Mouse (Mus musculus) myocyte (in vitro differentiated cells): ENCODE results near the gene E2f6. TPM values are rescaled to one million over a fixed set of nuclear protein-coding genes. Genes with fewer than 3 reads are reported as not detected.

Experiments used
- H3K27me3 ChIP-seq: one replicate; pipeline ENCODE4 v1.6.1; 2011; ENCODE audit not compliant: control insufficient read depth, insufficient read depth, insufficient read length
- H3K36me3 ChIP-seq: one replicate; pipeline ENCODE4 v1.6.1; 2011; ENCODE audit not compliant: control insufficient read depth, insufficient read depth
- H3K4me2 ChIP-seq: one replicate; pipeline ENCODE4 v1.6.1; 2011; ENCODE audit warnings: low read depth, control low read depth
- H3K4me3 ChIP-seq: one replicate; pipeline ENCODE4 v1.5.1; 2011; ENCODE audit warnings: mild to moderate bottlenecking, control low read depth, moderate library complexity
- H3K79me2 ChIP-seq: one replicate; pipeline ENCODE4 v1.6.1; 2011; ENCODE audit not compliant: control insufficient read depth, insufficient read depth
- H3ac ChIP-seq: one replicate; pipeline ENCODE4 v1.6.1; 2011; ENCODE audit not compliant: control insufficient read depth, insufficient read length
- CEBPB ChIP-seq: IDR thresholded peaks from 2 replicates; pipeline ENCODE4 v1.6.1; 2011; ENCODE audit warnings: mild to moderate bottlenecking, moderate library complexity; ENCODE audit not compliant: poor library complexity, insufficient read depth, severe bottlenecking
- E2F4 ChIP-seq: IDR thresholded peaks from one replicate; pipeline ENCODE4 v1.6.1; 2011; ENCODE audit warnings: mild to moderate bottlenecking, control low read depth, moderate library complexity; ENCODE audit not compliant: insufficient read depth
- MAX ChIP-seq: IDR thresholded peaks from one replicate; pipeline ENCODE4 v1.6.1; 2011; ENCODE audit warnings: low read depth, mild to moderate bottlenecking, control low read depth
- MYOD1 ChIP-seq, 3 experiments: IDR thresholded peaks; one replicate each; pipeline ENCODE4 v1.6.1; 2011; ENCODE audit warnings: control low read depth in 2 of 3, low read depth in 2 of 3, mild to moderate bottlenecking in 2 of 3, moderate library complexity in 1 of 3; ENCODE audit not compliant: insufficient read length in 2 of 3, control insufficient read depth in 1 of 3
- MYOG ChIP-seq, 3 experiments: IDR thresholded peaks; one replicate each; pipeline ENCODE4 v1.6.1; 2011; ENCODE audit warnings: control low read depth in 2 of 3, low read depth in 2 of 3, mild to moderate bottlenecking in 2 of 3; ENCODE audit not compliant: insufficient read length in 2 of 3, control insufficient read depth in 1 of 3, insufficient read depth in 1 of 3
- POLR2A ChIP-seq: IDR thresholded peaks from one replicate; pipeline ENCODE4 v1.6.1; 2011; ENCODE audit warnings: low read depth, mild to moderate bottlenecking, control low read depth, moderate library complexity; ENCODE audit not compliant: insufficient read length
- POLR2AphosphoS2 ChIP-seq: IDR thresholded peaks from one replicate; pipeline ENCODE4 v1.6.1; 2011; ENCODE audit warnings: low read depth, control low read depth; ENCODE audit not compliant: insufficient read length
- REST ChIP-seq: IDR thresholded peaks from one replicate; pipeline ENCODE4 v1.6.1; 2011; ENCODE audit warnings: mild to moderate bottlenecking, control low read depth, moderate library complexity; ENCODE audit not compliant: insufficient read depth, insufficient read length
- SRF ChIP-seq: IDR thresholded peaks from one replicate; pipeline ENCODE4 v1.6.1; 2011; ENCODE audit warnings: low read depth; ENCODE audit not compliant: control insufficient read depth, insufficient read length
- TCF12 ChIP-seq: IDR thresholded peaks from one replicate; pipeline ENCODE4 v1.6.1; 2011; ENCODE audit warnings: mild to moderate bottlenecking, control low read depth; ENCODE audit not compliant: poor library complexity, insufficient read depth, severe bottlenecking
- TCF3 ChIP-seq: IDR thresholded peaks from one replicate; pipeline ENCODE4 v1.6.1; 2011; ENCODE audit warnings: low read depth, control low read depth; ENCODE audit not compliant: insufficient read length
- USF1 ChIP-seq: IDR thresholded peaks from one replicate; pipeline ENCODE4 v1.6.1; 2011; ENCODE audit warnings: low read depth, mild to moderate bottlenecking, control low read depth, moderate library complexity
- polyA plus RNA-seq: library from polyadenylated mRNA; unstranded; fragments of >200 nt; fragmentation: generic; extraction: Trizol; gene quantifications from one replicate; pipeline ENCODE4 v1.2.1, GENCODE M21; 2012; ENCODE audit warnings: missing spikeins

The E2f6 gene
- polyA plus RNA-seq, 1 experiment, result 16.2 TPM

- no peaks in the 10 kb centered on the region for H3K27me3 ChIP-seq
- H3K4me3 ChIP-seq, result no peak overlapping the region
- no peaks in the 10 kb centered on the region for H3K79me2 ChIP-seq
- H3ac ChIP-seq, result no peak overlapping the region
- H3K4me2 ChIP-seq, result no peak overlapping the region
- TF ChIP-seq POLR2A (no peak), MYOD1 (IDR thresholded peaks at IDR 0.05; ENCODE audit: control insufficient read depth in 1 of 3, insufficient read length in 2 of 3, low read depth in 2 of 3) (no peak), MAX (no peak), SRF (no peak), MYOG (IDR thresholded peaks at IDR 0.05; ENCODE audit: control insufficient read depth in 1 of 3, insufficient read depth in 1 of 3, insufficient read length in 2 of 3, low read depth in 2 of 3) (no peak), E2F4 (no peak), TCF12 (no peak), POLR2AphosphoS2 (no peak), REST (no peak), USF1 (no peak), CEBPB (no peak), TCF3 (no peak)
- H3K36me3 ChIP-seq, result no peaks in the 10 kb centered on the region
Measured at GRCm38 (mm10) chr12:16847204-16847792, 36.5 kb downstream of the E2f6 start.

DNA sequence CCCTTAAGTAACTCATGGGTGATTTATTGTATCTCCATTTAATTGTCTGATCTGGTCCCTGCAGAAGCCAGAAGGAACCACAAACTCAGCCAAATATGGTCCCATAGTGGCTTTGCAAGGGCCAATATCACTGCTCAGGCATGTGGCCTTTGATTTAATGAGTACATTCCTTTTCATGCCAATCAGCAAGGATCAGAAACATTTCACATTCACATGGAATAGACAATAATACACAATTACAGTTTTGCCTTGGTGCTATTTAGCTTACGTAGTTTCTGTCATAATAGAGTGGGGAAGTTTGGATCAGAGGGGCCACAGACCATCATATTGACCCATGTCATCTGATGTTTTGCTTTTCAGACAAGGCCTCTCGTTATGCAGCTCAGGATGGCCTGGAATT, 37.7 kb downstream of the E2f6 start:
- no peak overlapping the region for H3K4me2 ChIP-seq
- no peaks in the 10 kb centered on the region for H3K36me3 ChIP-seq
- no peak overlapping the region for H3K4me3 ChIP-seq
- H3K27me3 ChIP-seq, result no peaks in the 10 kb centered on the region
- H3ac ChIP-seq, result no peak overlapping the region
- H3K79me2 ChIP-seq, result no peaks in the 10 kb centered on the region
- TF ChIP-seq USF1, result no peak
- TF ChIP-seq SRF, result peak; percentile 37
- TF ChIP-seq TCF3, result no peak

DNA sequence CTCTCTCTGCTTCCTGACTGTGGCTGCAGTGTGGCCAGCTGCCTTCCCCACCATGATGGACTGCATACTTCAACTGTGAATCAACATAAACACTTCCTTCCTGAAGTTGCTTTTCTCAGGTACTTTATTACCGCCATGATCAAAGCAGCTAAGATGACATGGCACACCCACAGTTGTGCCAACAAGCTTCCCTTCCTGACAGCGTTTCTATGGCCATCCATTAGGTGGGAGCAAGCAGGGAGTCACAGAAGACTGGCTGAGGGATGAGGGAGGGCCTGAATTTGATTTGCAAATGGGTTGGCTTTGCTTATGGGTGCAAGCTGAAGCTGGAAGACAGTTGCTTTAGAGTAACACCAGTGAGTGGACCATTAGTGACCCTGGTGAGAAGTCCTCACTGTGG, 39.1 kb downstream of the E2f6 start:
- no peak overlapping the region for H3ac ChIP-seq
- no peak for TF ChIP-seq TCF12
- peak in 1 of 3 experiments; percentile 20 for TF ChIP-seq MYOD1 (IDR thresholded peaks at IDR 0.05; ENCODE audit: control insufficient read depth in 1 of 3, insufficient read length in 2 of 3, low read depth in 2 of 3)
- TF ChIP-seq MAX, result no peak
- TF ChIP-seq POLR2AphosphoS2, result no peak
- H3K4me2 ChIP-seq, result peak overlapping the region; percentile 94
- H3K79me2 ChIP-seq, result no peaks in the 10 kb centered on the region
- H3K27me3 ChIP-seq, result no peaks in the 10 kb centered on the region
- H3K4me3 ChIP-seq, result no peak overlapping the region
- H3K36me3 ChIP-seq, result no peaks in the 10 kb centered on the region

DNA sequence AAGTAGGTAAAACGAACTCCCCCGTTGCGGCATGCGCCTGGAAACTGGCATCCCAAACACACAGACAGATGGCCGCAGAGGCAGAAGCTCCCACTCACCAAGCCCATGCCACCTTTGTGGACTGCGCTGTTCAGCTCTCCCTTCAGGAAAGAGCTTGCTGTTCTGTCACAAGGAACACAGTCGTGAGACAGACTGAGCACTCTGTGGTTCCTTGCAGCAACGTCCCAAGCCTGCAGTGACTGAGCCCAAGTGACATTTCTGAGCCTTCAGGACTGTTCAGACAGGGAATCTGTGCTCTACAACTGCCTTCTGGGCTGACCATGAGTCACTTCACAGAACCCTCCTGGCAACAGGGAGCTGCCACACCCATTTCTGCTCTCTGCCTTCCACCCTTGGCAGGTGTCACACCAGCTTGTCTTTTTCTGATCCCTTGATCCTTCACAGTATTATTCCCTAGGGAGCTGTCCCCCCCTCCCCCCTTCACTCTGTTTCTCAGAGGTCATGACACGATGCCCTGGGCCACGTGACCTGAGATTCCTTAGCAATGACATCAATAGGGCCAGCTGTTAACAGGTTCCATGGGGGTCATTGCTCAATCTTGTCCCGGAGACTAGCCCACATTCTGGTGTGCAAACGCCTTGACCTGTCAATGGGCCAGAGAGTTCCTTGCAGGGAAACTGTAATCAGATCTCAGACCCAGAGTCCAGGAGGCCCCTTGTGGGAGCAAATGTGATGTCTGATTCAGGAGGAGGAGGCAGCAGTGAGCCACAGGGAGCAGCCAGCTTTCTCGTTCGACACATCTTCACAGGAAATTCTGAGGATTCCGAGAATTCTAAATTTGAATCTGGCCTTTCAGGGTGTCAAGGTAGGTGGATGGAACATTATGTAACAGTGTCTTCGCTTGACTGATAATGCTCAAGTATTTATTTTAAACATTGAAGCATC, 39.9 kb downstream of the E2f6 start:
- TF ChIP-seq REST, result no peak
- TF ChIP-seq E2F4, result no peak
- TF ChIP-seq POLR2AphosphoS2, result no peak
- TF ChIP-seq MYOG (IDR thresholded peaks at IDR 0.05; ENCODE audit: control insufficient read depth in 1 of 3, insufficient read depth in 1 of 3, insufficient read length in 2 of 3, low read depth in 2 of 3), result peak in 2 of 3 experiments; percentile 78 to 87
- TF ChIP-seq SRF, result no peak
- TF ChIP-seq USF1, result peak; percentile 94
- TF ChIP-seq CEBPB, result peak; percentile 99
- peak; percentile 36 for TF ChIP-seq TCF3
- peak; percentile 12 to 84 (median 74) for TF ChIP-seq MYOD1 (IDR thresholded peaks at IDR 0.05; ENCODE audit: control insufficient read depth in 1 of 3, insufficient read length in 2 of 3, low read depth in 2 of 3)
- TF ChIP-seq MAX, result no peak
- peak; percentile 61 for TF ChIP-seq TCF12
- TF ChIP-seq POLR2A, result no peak
- Histone ChIP-seq H3K4me2 (peak overlapping the region; percentile 94), H3K4me3 (no peak overlapping the region), H3K27me3 (no peaks in the 10 kb centered on the region), H3K36me3 (no peaks in the 10 kb centered on the region), H3ac (no peak overlapping the region), H3K79me2 (no peaks in the 10 kb centered on the region)

DNA sequence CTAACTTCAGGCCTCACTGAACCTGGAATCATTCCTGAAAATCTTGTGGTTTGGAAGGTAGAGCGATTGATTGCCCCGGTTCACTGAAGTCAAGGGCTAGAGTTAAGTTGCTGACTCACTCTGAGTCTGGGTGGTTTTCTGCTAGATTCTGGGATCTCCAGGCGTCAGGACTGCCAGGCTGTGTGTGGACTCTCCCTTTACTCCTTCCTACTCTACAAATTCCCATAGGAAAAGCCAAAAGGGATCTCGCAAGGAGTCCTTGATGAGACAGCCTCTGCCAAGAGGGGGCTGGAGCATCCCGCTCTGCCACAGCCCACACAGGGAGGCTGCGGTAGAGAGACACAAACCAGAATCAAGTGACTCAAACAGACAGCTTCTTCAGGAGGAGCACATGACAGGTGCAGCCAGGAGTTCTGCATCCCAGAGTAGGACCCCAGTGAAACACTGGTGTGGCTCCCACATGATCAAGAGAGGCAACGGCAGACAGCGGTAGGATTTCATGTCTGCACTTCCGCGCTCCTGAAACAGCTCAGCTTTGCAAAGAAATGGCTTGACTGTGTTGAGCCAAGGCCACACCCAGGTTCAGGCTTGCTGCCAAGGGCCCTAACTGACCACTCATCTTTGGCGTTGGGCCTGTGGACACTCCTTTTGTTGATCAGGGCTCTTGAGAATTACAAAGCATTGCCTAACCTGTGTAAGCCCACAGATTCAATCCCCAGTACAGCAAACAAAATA, 42.8 kb downstream of the E2f6 start:
- H3ac ChIP-seq, result no peak overlapping the region
- no peaks in the 10 kb centered on the region for H3K79me2 ChIP-seq
- H3K27me3 ChIP-seq, result no peaks in the 10 kb centered on the region
- no peaks in the 10 kb centered on the region for H3K36me3 ChIP-seq
- H3K4me2 ChIP-seq, result peak overlapping the region; percentile 90
- H3K4me3 ChIP-seq, result no peak overlapping the region
- no peak for TF ChIP-seq TCF3
- TF ChIP-seq POLR2AphosphoS2, result peak; percentile 57
- peak in 2 of 3 experiments; percentile 68 to 78 for TF ChIP-seq MYOD1 (IDR thresholded peaks at IDR 0.05; ENCODE audit: control insufficient read depth in 1 of 3, insufficient read length in 2 of 3, low read depth in 2 of 3)
- TF ChIP-seq MAX, result no peak
- peak; percentile 40 for TF ChIP-seq USF1
- TF ChIP-seq E2F4, result no peak
- TF ChIP-seq SRF, result no peak
- TF ChIP-seq TCF12, result no peak
- TF ChIP-seq MYOG (IDR thresholded peaks at IDR 0.05; ENCODE audit: control insufficient read depth in 1 of 3, insufficient read depth in 1 of 3, insufficient read length in 2 of 3, low read depth in 2 of 3), result peak in 1 of 3 experiments; percentile 60
- peak; percentile 57 for TF ChIP-seq POLR2A
- peak; percentile 79 for TF ChIP-seq CEBPB
- TF ChIP-seq REST, result no peak
